Mouse (Mus musculus): ENCODE measurements around the gene Nudcd3. TPM values are rescaled to one million over a fixed set of nuclear protein-coding genes. Genes with fewer than 3 reads are reported as not detected.

The Nudcd3 gene
- polyA plus RNA-seq, 3 experiments from 2014 or later: 26.7 to 38.8 (median 38.5) TPM

DNA sequence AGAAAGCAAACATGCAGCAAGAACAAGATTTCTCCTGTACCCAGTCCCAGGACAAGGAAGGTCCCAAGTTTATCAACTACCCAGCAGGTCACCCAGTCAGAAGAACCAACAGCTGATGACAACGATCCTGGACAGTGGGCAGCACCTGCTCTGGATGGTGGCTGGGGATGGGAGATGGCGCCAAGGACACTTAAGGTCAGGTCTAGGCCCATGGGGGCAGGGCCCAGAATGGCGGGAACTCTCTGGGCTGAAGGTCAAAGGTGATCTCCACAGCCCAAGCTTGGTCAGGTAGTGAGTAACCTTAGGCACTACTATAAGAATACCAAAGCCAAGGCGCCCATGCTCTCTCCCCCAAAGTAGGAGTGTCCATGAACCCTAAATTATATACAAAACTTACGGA, 138.3 kb downstream of the Nudcd3 start:
- ATAC-seq: no peak

DNA sequence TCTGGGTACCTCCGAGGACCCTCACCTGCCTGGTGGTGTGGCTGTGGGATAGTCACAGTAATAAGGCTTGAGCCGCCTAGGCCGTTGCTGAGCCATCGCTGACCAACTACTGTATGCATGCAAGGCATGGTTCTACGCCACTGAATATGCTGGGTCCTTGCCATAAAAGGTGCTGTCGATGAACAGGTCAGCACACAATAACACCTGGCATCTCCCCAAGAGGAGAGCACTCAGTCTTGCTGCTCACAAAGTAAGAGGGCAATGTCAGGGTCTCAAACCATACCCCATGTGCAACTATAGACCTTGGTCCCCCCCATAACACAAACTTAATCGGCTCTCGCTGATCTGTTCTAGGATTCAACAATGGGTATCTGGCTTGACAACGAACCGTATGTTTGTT, 141.1 kb downstream of the Nudcd3 start:
- ATAC-seq: no peak

Other genes starting within 250 kb of the Nudcd3 start
- 10 to 100 TPM; 26.3 to 31.4 (median 27.1) TPM for gene Ykt6, start 244.7 kb downstream of the Nudcd3 start, polyA plus RNA-seq (2017; shearing (Covaris generic))
- gene Camk2b, start 134.1 kb downstream of the Nudcd3 start, polyA plus RNA-seq (2017; shearing (Covaris generic)): 10 to 100 TPM in 2 of 3 experiments, 1 to 10 TPM in 1; 5.3 to 16.7 (median 11.0) TPM
- gene A730071L15Rik, start 386 bp downstream of the Nudcd3 start, polyA plus RNA-seq (2017; shearing (Covaris generic)): not detected
- not detected for gene Npc1l1, start 29.7 kb upstream of the Nudcd3 start, polyA plus RNA-seq (2017; shearing (Covaris generic))
- 100 to 1,000 TPM in 1 of 3 experiments, 10 to 100 TPM in 2; 58.0 to 107 (median 96.8) TPM for gene Ddx56, start 67.4 kb upstream of the Nudcd3 start, polyA plus RNA-seq (2017; shearing (Covaris generic))
- gene Tmed4, start 74.5 kb upstream of the Nudcd3 start, polyA plus RNA-seq (2017; shearing (Covaris generic)): 10 to 100 TPM; 53.4 to 93.7 (median 81.4) TPM
- 100 to 1,000 TPM; 132 to 161 (median 134) TPM for gene Ogdh, start 91.2 kb upstream of the Nudcd3 start, polyA plus RNA-seq (2017; shearing (Covaris generic))
- gene Zmiz2, start 188.7 kb upstream of the Nudcd3 start, polyA plus RNA-seq (2017; shearing (Covaris generic)): 10 to 100 TPM; 40.6 to 60.2 (median 44.9) TPM
- gene Ppia, start 215.0 kb upstream of the Nudcd3 start, polyA plus RNA-seq (2017; shearing (Covaris generic)): 1,000 to 10,000 TPM; 2,486 to 3,282 (median 2,929) TPM
- 100 to 1,000 TPM; 131 to 311 (median 156) TPM for gene H2afv, start 244.0 kb upstream of the Nudcd3 start, polyA plus RNA-seq (2017; shearing (Covaris generic))

Data from inflammation-experienced regulatory T-cells, adult 6 months (primary cell).